Mouse (Mus musculus) CH12.LX (cell line): ENCODE results near the gene H2-M10.6. TPM values are rescaled to one million over a fixed set of nuclear protein-coding genes. Genes with fewer than 3 reads are reported as not detected.
"Not testable (repeated sequence)": the region's sequence is repeated elsewhere in the genome, so short reads cannot be mapped to it uniquely, and the experiment has no call there.

Source experiments
- DNase-seq: peaks from one replicate; pipeline ENCODE4 v3.0.0-alpha.2; 2013; ENCODE audit errors: extremely low read depth
- H3K27ac ChIP-seq: 2 replicates; pipeline ENCODE4 v1.5.1; 2012; ENCODE audit warnings: low read depth, mild to moderate bottlenecking, control low read depth, moderate library complexity; ENCODE audit not compliant: insufficient read depth
- H3K27me3 ChIP-seq: replicated peaks from 2 replicates; pipeline ENCODE3; 2012; ENCODE audit warnings: inconsistent platforms
- H3K36me3 ChIP-seq, 2 experiments: replicated peaks in 1 of 2; 2 replicates each; pipeline versions ENCODE3 to v1.6.1; 2012; ENCODE audit warnings: inconsistent platforms in 1 of 2, low read length in 1 of 2, mild to moderate bottlenecking in 1 of 2, mixed read lengths in 1 of 2, moderate library complexity in 1 of 2; ENCODE audit not compliant: control insufficient read depth in 1 of 2, insufficient read depth in 1 of 2
- H3K4me1 ChIP-seq, 2 experiments: 2 replicates each; pipeline ENCODE4 v1.6.1; 2012; ENCODE audit warnings: inconsistent platforms in 1 of 2, moderate library complexity in 1 of 2; ENCODE audit not compliant: insufficient read depth in 2 of 2, control insufficient read depth in 1 of 2
- H3K4me2 ChIP-seq: 2 replicates; pipeline ENCODE4 v1.6.1; 2012; ENCODE audit warnings: low read depth, mild to moderate bottlenecking, control low read depth; ENCODE audit not compliant: poor library complexity, insufficient read depth, severe bottlenecking
- H3K4me3 ChIP-seq, 3 experiments: fragments of 150-350 bp in 1 of 3; sonication (generic) in 1 of 3; replicated peaks in 1 of 3; 2 replicates each; pipeline versions ENCODE3 to v1.5.1; 2011 to 2012; ENCODE audit warnings: low read depth in 2 of 3, low read length in 2 of 3, mild to moderate bottlenecking in 2 of 3, moderate library complexity in 2 of 3, control low read depth in 1 of 3, improper control_type of control experiment in 1 of 3, inconsistent platforms in 1 of 3, mixed read lengths in 1 of 3; ENCODE audit not compliant: poor library complexity in 1 of 3
- H3K79me2 ChIP-seq: replicated peaks from 2 replicates; pipeline ENCODE4 v1.6.1; 2012; ENCODE audit warnings: mild to moderate bottlenecking, moderate library complexity; ENCODE audit not compliant: control insufficient read depth, poor library complexity, insufficient read depth, severe bottlenecking; ENCODE audit errors: extremely low read depth
- H3K9ac ChIP-seq: 2 replicates; pipeline ENCODE4 v1.6.1; 2012; ENCODE audit warnings: low read depth, mild to moderate bottlenecking, control low read depth, moderate library complexity; ENCODE audit not compliant: insufficient read depth
- H3K9me3 ChIP-seq: replicated peaks from 2 replicates; pipeline ENCODE3; 2012; ENCODE audit warnings: low read length, inconsistent platforms, mixed read lengths
- CHD2 ChIP-seq: IDR thresholded peaks from 2 replicates; pipeline ENCODE4 v1.6.1; 2011; ENCODE audit warnings: low read length, improper control_type of control experiment
- CTCF ChIP-seq, 2 experiments: IDR thresholded peaks in 1 of 2; conservative IDR thresholded peaks in 1 of 2; 2 replicates each; pipeline ENCODE4 v1.5.1; 2011 to 2012; ENCODE audit warnings: low read depth in 2 of 2, low read length in 2 of 2, improper control_type of control experiment in 1 of 2, inconsistent platforms in 1 of 2, mild to moderate bottlenecking in 1 of 2, moderate library complexity in 1 of 2
- ELF1 ChIP-seq: IDR thresholded peaks from 2 replicates; pipeline ENCODE4 v1.6.1; 2014; ENCODE audit warnings: low read depth, mild to moderate bottlenecking, inconsistent platforms, low read length, improper control_type of control experiment
- EP300 ChIP-seq: IDR thresholded peaks from 2 replicates; pipeline ENCODE4 v1.6.1; 2011; ENCODE audit warnings: low read length, improper control_type of control experiment
- GABPA ChIP-seq: IDR thresholded peaks from 2 replicates; pipeline ENCODE4 v1.6.1; 2012; ENCODE audit warnings: low read depth, low read length, improper control_type of control experiment, inconsistent platforms; ENCODE audit not compliant: insufficient replicate concordance
- IRF4 ChIP-seq: IDR thresholded peaks from 2 replicates; pipeline ENCODE4 v1.6.1; 2014; ENCODE audit warnings: low read depth, mild to moderate bottlenecking, inconsistent platforms, low read length, improper control_type of control experiment
- JUND ChIP-seq: conservative IDR thresholded peaks from 2 replicates; pipeline ENCODE4 v1.6.1; 2011; ENCODE audit warnings: low read depth, low read length, improper control_type of control experiment
- KAT2A ChIP-seq: IDR thresholded peaks from 2 replicates; pipeline ENCODE4 v1.6.1; 2012; ENCODE audit warnings: low read length, improper control_type of control experiment, inconsistent platforms; ENCODE audit not compliant: insufficient replicate concordance
- MAFK ChIP-seq: IDR thresholded peaks from 2 replicates; pipeline ENCODE4 v1.6.1; 2011; ENCODE audit warnings: low read length, improper control_type of control experiment; ENCODE audit not compliant: insufficient replicate concordance
- MAX ChIP-seq: IDR thresholded peaks from 2 replicates; pipeline ENCODE4 v1.6.1; 2011; ENCODE audit warnings: low read length, improper control_type of control experiment
- MAZ ChIP-seq: IDR thresholded peaks from 2 replicates; pipeline ENCODE4 v1.6.1; 2012; ENCODE audit warnings: low read depth, mild to moderate bottlenecking, inconsistent platforms, low read length, improper control_type of control experiment, moderate library complexity
- MXI1 ChIP-seq: IDR thresholded peaks from 2 replicates; pipeline ENCODE4 v1.6.1; 2011; ENCODE audit warnings: mild to moderate bottlenecking, low read depth, low read length, improper control_type of control experiment
- MYC ChIP-seq: IDR thresholded peaks from 2 replicates; pipeline ENCODE4 v1.6.1; 2011; ENCODE audit warnings: low read depth, mild to moderate bottlenecking, improper control_type of control experiment, low read length
- NELFE ChIP-seq: IDR thresholded peaks from 2 replicates; pipeline ENCODE4 v1.6.1; 2011; ENCODE audit warnings: low read depth, low read length, improper control_type of control experiment
- POLR2A ChIP-seq: IDR thresholded peaks from 2 replicates; pipeline ENCODE4 v1.6.1; 2011; ENCODE audit warnings: low read depth, mild to moderate bottlenecking, improper control_type of control experiment, low read length
- RAD21 ChIP-seq: IDR thresholded peaks from 2 replicates; pipeline ENCODE4 v1.6.1; 2011; ENCODE audit warnings: low read depth, mild to moderate bottlenecking, low read length, improper control_type of control experiment, moderate library complexity
- RCOR1 ChIP-seq: conservative IDR thresholded peaks from 2 replicates; pipeline ENCODE4 v1.6.1; 2012; ENCODE audit warnings: low read depth, mild to moderate bottlenecking, inconsistent platforms, low read length, improper control_type of control experiment
- SMC3 ChIP-seq: IDR thresholded peaks from 2 replicates; pipeline ENCODE4 v1.6.1; 2011; ENCODE audit warnings: low read depth, low read length, improper control_type of control experiment
- TBP ChIP-seq: conservative IDR thresholded peaks from 2 replicates; pipeline ENCODE4 v1.6.1; 2011; ENCODE audit warnings: low read depth, low read length, improper control_type of control experiment
- TCF12 ChIP-seq: IDR thresholded peaks from 2 replicates; pipeline ENCODE4 v1.6.1; 2014; ENCODE audit warnings: low read depth, mild to moderate bottlenecking, inconsistent platforms, low read length, improper control_type of control experiment
- USF1 ChIP-seq: IDR thresholded peaks from 2 replicates; pipeline ENCODE4 v1.6.1; 2014; ENCODE audit warnings: low read depth, mild to moderate bottlenecking, inconsistent platforms, low read length, improper control_type of control experiment
- USF2 ChIP-seq: conservative IDR thresholded peaks from 2 replicates; pipeline ENCODE4 v1.6.1; 2011; ENCODE audit warnings: low read depth, low read length, improper control_type of control experiment
- ZMIZ1 ChIP-seq: IDR thresholded peaks from 2 replicates; pipeline ENCODE4 v1.6.1; 2012; ENCODE audit warnings: low read depth, mild to moderate bottlenecking, inconsistent platforms, low read length, improper control_type of control experiment
- dilution Hi-C: fragments of 300-500 bp; cut with MboI; formaldehyde crosslinking; loops from 2 replicates; pipeline ENCODE4 v1.14.3; 2020; ENCODE audit warnings: low sequenced_read_pairs; ENCODE audit not compliant: extremely low pct_unique_long_range_greater_than_20kb, extremely low pct_ligation_motif_present
- in situ Hi-C: fragments of 300-500 bp; cut with MboI; formaldehyde crosslinking; loops from 3 replicates; pipeline ENCODE4 v1.14.3; 2019; ENCODE audit warnings: low sequenced_read_pairs, low pct_ligation_motif_present, low pct_unique_long_range_greater_than_20kb, mixed read lengths
- polyA plus RNA-seq: library from polyadenylated mRNA; unstranded; fragments of >175 nt; gene quantifications from 2 replicates; pipeline ENCODE4 v1.2.1, GENCODE M21; 2012; ENCODE audit warnings: low read depth; ENCODE audit not compliant: insufficient read length
- total RNA-seq, 2 experiments: library from RNA; depleted of rRNA; stranded (reverse); fragments of 300-350 nt in 1 of 2; fragments of >200 nt in 1 of 2; gene quantifications; 2 replicates each; pipeline ENCODE4 v1.2.3; 2012 to 2014

H2-M10.6 gene
- total and polyA plus RNA-seq, 3 experiments, result 0.27 TPM; not detected in 2

DNA sequence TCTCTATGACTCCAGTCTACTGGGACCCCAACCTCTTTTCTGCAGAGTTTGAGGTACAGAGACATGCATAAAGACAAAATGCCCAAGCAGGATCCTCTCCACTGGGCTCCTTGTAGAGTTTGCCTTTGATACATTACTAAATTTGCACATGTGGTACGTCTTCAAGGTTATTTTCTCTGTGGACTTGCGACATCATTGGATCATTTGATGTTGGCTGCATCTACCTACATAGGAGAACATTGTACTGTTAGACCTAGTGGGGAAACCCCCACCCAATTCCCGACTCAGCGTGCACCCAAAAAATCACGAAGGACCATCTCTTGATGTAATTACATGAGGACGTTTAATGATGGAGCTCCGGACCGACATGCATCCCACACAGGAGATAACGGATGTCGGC is 12.5 kb upstream of the H2-M10.6 start:
- no peak for TF ChIP-seq KAT2A
- no peak for TF ChIP-seq RCOR1
- TF ChIP-seq GABPA, result no peak
- TF ChIP-seq SMC3, result no peak
- no peak for TF ChIP-seq MAX
- TF ChIP-seq CHD2, result no peak
- TF ChIP-seq MAFK, result no peak
- TF ChIP-seq JUND, result no peak
- no peak for TF ChIP-seq USF1
- no peak for TF ChIP-seq USF2
- TF ChIP-seq MXI1, result no peak
- TF ChIP-seq NELFE, result no peak
- H3K9me3 ChIP-seq, result no peaks in the 10 kb centered on the region
- H3K27me3 ChIP-seq, result peaks cover 6% of the 10 kb centered on the region
- no peak overlapping the region for H3K4me2 ChIP-seq
- dilution Hi-C loops, result no loop called here
- no peaks in the 10 kb centered on the region for H3K79me2 ChIP-seq
- H3K36me3 ChIP-seq, result no peaks in the 10 kb centered on the region
- H3K4me1 ChIP-seq, result no peaks in the 10 kb centered on the region
- H3K27ac ChIP-seq, result no peak overlapping the region
- in situ Hi-C loops, result loop anchor here (25.0 kb wide), 1 partner anchor 437 kb away; the partner anchor contains the start of gene H2-M10.3
- H3K4me3 ChIP-seq, result no peak overlapping the region
- DNase-seq, result no peak
- no peak overlapping the region for H3K9ac ChIP-seq

DNA sequence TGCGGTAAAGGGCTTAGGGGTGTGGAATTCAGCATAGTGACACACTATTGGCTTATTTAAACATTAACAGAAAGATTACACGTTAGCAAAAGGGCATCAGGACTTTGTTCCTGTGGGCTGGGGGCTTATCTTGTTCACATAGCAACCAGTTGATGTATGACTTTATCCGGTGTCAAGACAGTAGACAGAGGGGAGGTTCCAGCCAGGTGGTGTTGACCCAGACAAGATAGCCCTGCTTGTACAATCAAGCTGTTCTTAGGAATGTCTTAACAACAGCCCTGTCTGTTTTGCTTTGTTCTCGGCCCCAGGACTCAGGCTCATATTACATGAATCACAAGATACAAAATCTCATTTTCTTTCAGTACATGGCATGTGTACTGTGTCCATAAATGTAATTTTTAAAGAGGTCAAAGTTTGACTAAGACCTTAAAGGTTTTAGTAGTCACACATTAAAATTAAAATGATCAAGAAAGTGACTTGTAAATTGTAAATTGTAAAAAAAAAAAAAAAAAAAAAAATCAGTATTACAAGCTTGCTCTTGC is 12.0 kb upstream of the H2-M10.6 start:
- H3K4me1 ChIP-seq, dilution Hi-C loops, H3K79me2 ChIP-seq, H3K9ac ChIP-seq, H3K9me3 ChIP-seq, H3K4me3 ChIP-seq, H3K27ac ChIP-seq, H3K4me2 ChIP-seq, H3K27me3 ChIP-seq, DNase-seq, H3K36me3 ChIP-seq: not testable (repeated sequence)
- in situ Hi-C loops, result loop anchor here (25.0 kb wide), 1 partner anchor 438 kb away; the partner anchor contains the start of gene H2-M10.3

DNA sequence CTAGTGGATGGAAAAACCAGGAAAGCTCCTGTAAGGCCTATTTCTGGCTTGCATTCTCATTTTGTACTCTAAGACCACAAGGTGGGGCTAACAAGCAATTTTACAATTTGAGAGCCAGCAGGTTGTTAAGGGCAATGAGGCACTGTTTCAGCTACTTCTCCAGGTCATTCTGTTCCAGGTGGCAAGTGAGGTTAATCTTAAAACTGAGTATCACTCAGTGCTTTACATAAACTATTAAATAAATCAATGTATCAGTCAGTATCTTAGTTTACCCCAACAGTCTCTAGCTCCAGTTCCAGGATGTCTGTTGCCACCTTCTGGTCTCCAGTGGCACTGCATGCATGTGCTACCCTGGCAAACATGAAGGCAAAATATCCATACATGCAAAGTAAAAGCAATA is 12.0 kb downstream of the H2-M10.6 start:
- DNase-seq, result no peak
- H3K4me1 ChIP-seq, result no peaks in the 10 kb centered on the region

More for the DNA sequence above, 12.0 kb downstream of the H2-M10.6 start:
- no peak overlapping the region for H3K4me3 ChIP-seq
- H3K4me2 ChIP-seq, result no peak overlapping the region
- no peak for TF ChIP-seq ELF1
- 0 out of 2 replicates have a peak, but pooled peaks have one; percentile 13 for TF ChIP-seq SMC3
- no peak for TF ChIP-seq MAZ
- no peak for TF ChIP-seq MAX
- no peak for TF ChIP-seq TBP
- TF ChIP-seq JUND, result no peak
- no peak for TF ChIP-seq ZMIZ1
- TF ChIP-seq EP300, result no peak
- no peak for TF ChIP-seq RCOR1
- TF ChIP-seq IRF4, result no peak
- TF ChIP-seq MYC, result no peak
- peak; percentile 46 to 65; a peak in 3 of 4 replicates for TF ChIP-seq CTCF (conservative IDR thresholded peaks at IDR 0.05 in 1 of 2, IDR thresholded peaks at IDR 0.05 in 1 of 2; ENCODE audit: low read depth in 2 of 2, low read length in 2 of 2)
- peak; percentile 26 for TF ChIP-seq RAD21
- TF ChIP-seq POLR2A, result no peak
- TF ChIP-seq TCF12, result no peak
- TF ChIP-seq, all 38 proteins: peak for 3
- Histone ChIP-seq H3K9me3 (no peaks in the 10 kb centered on the region), H3K36me3 (no peaks in the 10 kb centered on the region), H3K79me2 (no peaks in the 10 kb centered on the region), H3K27ac (no peak overlapping the region), H3K9ac (no peak overlapping the region), H3K27me3 (peaks cover 9% of the 10 kb centered on the region)
- in situ Hi-C loops (no loop called here), dilution Hi-C loops (no loop called here)
